Mouse (Mus musculus): ENCODE results near the gene Apobec1. TPM values are rescaled to one million over a fixed set of nuclear protein-coding genes. Genes with fewer than 3 reads are reported as not detected.
"Not testable (repeated sequence)": the region's sequence is repeated elsewhere in the genome, so short reads cannot be mapped to it uniquely, and the experiment has no call there.

Gene Apobec1
- total RNA-seq, 2 experiments from 2014 or later = 10.5 to 11.2 TPM

DNA sequence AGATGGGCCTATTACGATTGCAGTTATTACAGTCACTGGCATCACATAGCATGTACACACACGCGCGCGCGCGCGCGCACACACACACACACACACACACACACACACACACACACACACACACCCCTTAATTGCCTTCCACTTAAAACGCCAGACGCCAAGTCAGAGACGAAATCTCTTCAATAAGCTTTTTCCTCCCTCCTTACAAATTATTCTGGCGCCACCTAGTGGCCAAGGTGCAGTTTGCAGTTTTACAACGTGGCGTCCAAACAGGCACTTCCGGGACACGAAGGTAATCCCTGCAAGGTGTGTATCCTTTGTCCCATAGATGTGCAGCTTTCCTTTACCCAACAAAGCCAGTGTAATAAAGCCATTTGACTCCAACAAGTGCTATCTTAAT is 41.8 kb downstream of the Apobec1 start:
- DNase-seq = peak; percentile 78

GRCm38 (mm10) chr6:122556959-122557561 is 45.2 kb downstream of the Apobec1 start:
- peak; percentile 77 for DNase-seq

GRCm38 (mm10) chr6:122555266-122555665 is 47.0 kb downstream of the Apobec1 start:
- DNase-seq = no peak

DNA sequence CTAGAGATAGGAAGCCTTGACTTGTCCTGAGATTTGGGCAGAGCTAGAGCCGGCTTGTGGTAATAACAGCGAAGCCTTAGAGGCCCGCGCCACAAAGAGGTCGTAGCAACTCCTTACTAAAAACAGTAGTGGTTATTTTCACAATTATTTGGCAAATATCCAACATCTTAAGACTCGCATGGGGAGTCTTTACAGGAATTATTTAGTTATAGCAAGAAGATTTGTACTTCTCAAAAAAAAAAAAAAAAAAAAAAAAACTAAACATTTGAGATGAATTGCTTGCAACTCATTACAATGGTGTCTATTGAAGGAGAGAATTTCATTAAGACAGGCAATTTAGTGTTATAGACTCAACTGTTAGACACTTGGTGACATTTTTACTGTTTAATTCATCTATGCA is 48.1 kb downstream of the Apobec1 start:
- no peak for DNase-seq

- DNase-seq = no peak
These were observed 48.6 kb downstream of the Apobec1 start, which contains the start of gene Aicda for GRCm38 (mm10) chr6:122553606-122554005. Gene Aicda, plus strand, starts transcription at chr6:122553801.

- DNase-seq = no peak
These were observed 56.3 kb downstream of the Apobec1 start for GRCm38 (mm10) chr6:122545948-122546347.

- DNase-seq = no peak
These were observed 56.9 kb downstream of the Apobec1 start for GRCm38 (mm10) chr6:122545289-122545882.

- no peak for DNase-seq
These were observed 57.6 kb downstream of the Apobec1 start for GRCm38 (mm10) chr6:122544672-122545071.

DNA sequence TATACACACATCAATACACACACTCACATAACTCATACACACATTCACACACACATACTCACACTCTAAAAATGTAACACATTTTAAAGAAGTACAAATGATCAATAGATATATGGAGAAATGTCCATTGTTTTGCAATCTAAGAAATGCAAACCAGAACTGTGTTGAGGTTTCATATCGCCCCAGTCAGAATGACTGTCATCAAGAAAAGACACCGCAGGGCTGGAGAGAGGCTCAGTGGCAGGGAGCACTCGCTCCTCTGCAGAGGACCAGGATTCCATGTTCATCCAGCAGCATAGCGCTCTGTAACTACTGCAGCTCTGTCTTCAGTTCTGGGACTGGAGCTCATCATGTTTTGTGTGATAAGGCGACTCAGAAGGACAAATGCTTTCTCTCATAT is 58.7 kb downstream of the Apobec1 start:
- no peak for DNase-seq

- DNase-seq = not testable (repeated sequence)
These were observed 59.8 kb downstream of the Apobec1 start for GRCm38 (mm10) chr6:122542459-122542858.

GRCm38 (mm10) chr6:122539564-122539963 is 62.7 kb downstream of the Apobec1 start:
- DNase-seq = no peak

DNA sequence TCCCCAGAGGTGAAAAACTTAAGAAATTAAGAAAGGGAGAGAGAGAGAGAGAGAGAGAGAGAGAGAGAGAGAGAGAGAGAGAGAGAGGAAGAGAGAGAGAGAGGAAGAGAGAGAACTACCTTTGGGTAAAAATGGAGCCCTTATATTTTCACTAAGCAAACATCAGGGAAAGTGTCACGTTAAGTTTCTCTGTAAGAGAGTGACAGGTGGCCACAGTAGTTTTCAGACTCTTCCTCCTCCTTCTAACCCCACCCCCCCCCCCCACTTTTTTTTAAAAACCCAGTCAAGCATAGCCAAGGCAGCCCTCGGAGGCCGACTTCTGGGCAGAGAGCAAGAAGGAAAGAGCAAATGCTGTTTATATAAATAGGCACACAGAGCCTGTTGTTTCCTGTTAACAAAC is 68.2 kb downstream of the Apobec1 start:
- DNase-seq = no peak

GRCm38 (mm10) chr6:122532883-122533302 is 69.4 kb downstream of the Apobec1 start:
- DNase-seq = peak; percentile 32

DNA sequence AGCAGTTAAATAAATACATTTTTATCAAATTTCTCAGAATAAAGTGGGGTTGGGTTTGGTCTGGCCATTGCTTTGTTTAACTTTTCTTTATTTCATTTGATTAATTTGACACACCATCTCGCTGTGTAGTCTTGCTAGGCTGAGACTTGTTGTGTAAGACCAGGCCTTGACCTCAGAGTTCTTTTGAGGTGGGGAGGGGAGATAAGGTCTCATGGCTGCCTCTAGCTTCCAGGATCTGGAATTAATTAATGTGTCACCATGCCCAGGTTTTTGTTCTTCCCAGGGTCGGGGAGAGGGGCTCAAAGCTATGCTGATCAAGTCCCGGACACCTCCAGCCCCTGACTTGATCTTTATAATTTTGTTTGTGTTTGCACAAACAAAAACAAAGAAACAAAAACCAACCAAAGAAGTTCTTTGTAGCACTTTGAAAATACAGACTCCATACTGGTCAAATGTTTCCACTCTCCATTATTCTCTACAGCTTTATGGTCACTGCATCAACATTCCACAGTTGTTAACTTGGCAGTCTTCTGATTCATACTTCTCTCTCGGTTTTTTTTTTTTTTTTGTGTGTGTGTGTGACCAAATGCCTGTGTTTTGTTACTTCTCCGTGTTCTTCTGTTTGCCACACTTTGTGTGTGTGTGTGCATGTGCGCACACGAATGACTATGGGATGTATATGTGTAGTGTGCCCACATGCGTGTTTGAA is 70.6 kb downstream of the Apobec1 start:
- DNase-seq = no peak

DNA sequence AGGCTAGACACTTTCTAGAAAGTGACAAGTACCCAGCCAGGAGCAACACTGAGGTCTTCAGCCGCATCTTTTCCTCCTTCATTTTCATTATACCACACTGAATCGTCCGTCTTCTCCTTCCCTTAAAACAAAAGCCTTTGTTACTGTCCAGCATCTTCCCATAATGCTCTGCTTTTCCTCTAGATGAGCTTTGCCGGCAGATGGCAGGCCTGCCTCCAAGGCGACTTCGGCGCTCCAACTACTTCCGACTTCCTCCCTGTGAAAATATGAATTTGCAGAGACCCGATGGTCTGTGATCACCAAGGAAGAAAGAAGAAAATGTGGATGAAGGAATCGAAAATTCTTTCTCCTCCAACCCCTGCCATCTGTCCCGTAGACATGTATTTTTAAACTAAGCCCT is 74.1 kb downstream of the Apobec1 start:
- no peak for DNase-seq

Other genes with a start within 250 kb of the Apobec1 start
- 1 to 10 TPM in 1 of 2 experiments, under 1 TPM in 1; 0.82 to 1.5 TPM for gene Rimklb, start 103.7 kb downstream of the Apobec1 start, total RNA-seq (2021)
- 10 to 100 TPM; 53.9 to 57.8 TPM for gene Mfap5, start 96.6 kb downstream of the Apobec1 start, total RNA-seq (2021)
- gene Aicda, start 48.6 kb downstream of the Apobec1 start, total RNA-seq (2021) = not detected
- not detected for gene Gdf3, start 7.6 kb upstream of the Apobec1 start, total RNA-seq (2021)
- gene Dppa3, start 24.0 kb upstream of the Apobec1 start, total RNA-seq (2021) = not detected
- gene Nanog, start 105.0 kb upstream of the Apobec1 start, total RNA-seq (2021) = not detected
- gene Slc2a3, start 199.2 kb upstream of the Apobec1 start, total RNA-seq (2021) = 10 to 100 TPM; 10.1 to 12.9 TPM
- gene Foxj2, start 217.5 kb upstream of the Apobec1 start, total RNA-seq (2021) = 10 to 100 TPM; 16.7 to 18.5 TPM